12 mouse cellular contexts compared by ENCODE assay signal in the genomic region with DNA sequence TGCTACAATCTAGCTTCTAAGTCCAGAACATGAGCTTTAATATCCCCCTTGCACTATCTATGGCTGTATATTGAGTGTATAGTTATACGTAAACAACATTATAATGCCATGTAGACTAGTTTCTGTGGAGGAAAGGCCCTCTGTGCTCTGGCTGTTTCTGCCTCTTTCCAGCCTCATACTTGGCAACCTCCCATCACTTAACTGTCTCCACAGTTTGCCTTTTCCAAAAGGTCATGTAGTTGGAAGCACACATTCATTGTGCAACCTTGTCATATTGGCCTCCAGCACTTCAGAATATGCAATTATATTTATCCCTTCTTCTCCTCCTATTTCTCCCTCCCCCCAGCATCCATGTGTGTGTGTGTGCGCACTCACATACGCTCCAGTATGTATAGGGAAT.
"Had no signal": no experiment of that assay in that cellular context is flagged by ENCODE, and none has a peak within 500 bp of the region (broad histone marks: within the 10 kb centered on the region; RNA-seq: fewer than 3 reads in every experiment).

No protein-coding gene starts in this region.

- H3K4me3 ChIP-seq: layer of hippocampus, adult 2 months; limb, embryonic 10.5 days; liver, embryonic 13.5 days; midbrain, embryonic 10.5 days; myocyte; neural tube, embryonic 15.5 days had no signal

- H3K27ac ChIP-seq: kidney, postnatal 0 days; limb, embryonic 10.5 days; liver, embryonic 13.5 days; midbrain, embryonic 10.5 days; neural tube, embryonic 15.5 days had no signal

- H3K27me3 ChIP-seq: liver, embryonic 13.5 days; neural tube, embryonic 15.5 days had no signal

- H3K36me3 ChIP-seq: limb, embryonic 10.5 days; liver, embryonic 13.5 days; midbrain, embryonic 10.5 days; neural tube, embryonic 15.5 days had no signal

- H3K9ac ChIP-seq: liver, embryonic 13.5 days; liver, postnatal 0 days; neural tube, embryonic 15.5 days had no signal

- H3K4me1 ChIP-seq: liver, embryonic 13.5 days; neural tube, embryonic 15.5 days had no signal

- ATAC-seq: intestine, postnatal 0 days; liver, postnatal 0 days had no signal

- H3K9me3 ChIP-seq: limb, embryonic 10.5 days; liver, embryonic 13.5 days; midbrain, embryonic 10.5 days; neural tube, embryonic 15.5 days had no signal

- DNase-seq: liver, embryonic 13.5 days; liver, postnatal 0 days; right cerebral cortex, adult 18-20 months; right cerebral cortex, postnatal 25 days; thymus, postnatal 4 days had no signal

- H3K4me2 ChIP-seq: liver, embryonic 13.5 days had no signal
